Mouse (Mus musculus) CH12.LX (cell line): ENCODE measurements at regions not wholly inside any gene's neighbourhood (a gene's known extent, or its start where the extent isn't known, plus 50 kb on each side); places are given as distances from the start of the nearest gene placed in this dataset.
A peak's percentile ranks its signal among the peaks of the same experiment; 100 is the strongest.

Source experiments
- DNase-seq: peaks from one replicate; pipeline ENCODE4 v3.0.0-alpha.2; 2013; ENCODE audit errors: extremely low read depth
- H3K27ac ChIP-seq: 2 replicates; pipeline ENCODE4 v1.5.1; 2012; ENCODE audit warnings: low read depth, mild to moderate bottlenecking, control low read depth, moderate library complexity; ENCODE audit not compliant: insufficient read depth
- H3K27me3 ChIP-seq: replicated peaks from 2 replicates; pipeline ENCODE3; 2012; ENCODE audit warnings: inconsistent platforms
- H3K36me3 ChIP-seq, 2 experiments: replicated peaks in 1 of 2; 2 replicates each; pipeline versions ENCODE3 to v1.6.1; 2012; ENCODE audit warnings: inconsistent platforms in 1 of 2, low read length in 1 of 2, mild to moderate bottlenecking in 1 of 2, mixed read lengths in 1 of 2, moderate library complexity in 1 of 2; ENCODE audit not compliant: control insufficient read depth in 1 of 2, insufficient read depth in 1 of 2
- H3K4me1 ChIP-seq, 2 experiments: 2 replicates each; pipeline ENCODE4 v1.6.1; 2012; ENCODE audit warnings: inconsistent platforms in 1 of 2, moderate library complexity in 1 of 2; ENCODE audit not compliant: insufficient read depth in 2 of 2, control insufficient read depth in 1 of 2
- H3K4me2 ChIP-seq: 2 replicates; pipeline ENCODE4 v1.6.1; 2012; ENCODE audit warnings: low read depth, mild to moderate bottlenecking, control low read depth; ENCODE audit not compliant: poor library complexity, insufficient read depth, severe bottlenecking
- H3K4me3 ChIP-seq, 3 experiments: fragments of 150-350 bp in 1 of 3; sonication (generic) in 1 of 3; replicated peaks in 1 of 3; 2 replicates each; pipeline versions ENCODE3 to v1.5.1; 2011 to 2012; ENCODE audit warnings: low read depth in 2 of 3, low read length in 2 of 3, mild to moderate bottlenecking in 2 of 3, moderate library complexity in 2 of 3, control low read depth in 1 of 3, improper control_type of control experiment in 1 of 3, inconsistent platforms in 1 of 3, mixed read lengths in 1 of 3; ENCODE audit not compliant: poor library complexity in 1 of 3
- H3K79me2 ChIP-seq: replicated peaks from 2 replicates; pipeline ENCODE4 v1.6.1; 2012; ENCODE audit warnings: mild to moderate bottlenecking, moderate library complexity; ENCODE audit not compliant: control insufficient read depth, poor library complexity, insufficient read depth, severe bottlenecking; ENCODE audit errors: extremely low read depth
- H3K9ac ChIP-seq: 2 replicates; pipeline ENCODE4 v1.6.1; 2012; ENCODE audit warnings: low read depth, mild to moderate bottlenecking, control low read depth, moderate library complexity; ENCODE audit not compliant: insufficient read depth
- H3K9me3 ChIP-seq: replicated peaks from 2 replicates; pipeline ENCODE3; 2012; ENCODE audit warnings: low read length, inconsistent platforms, mixed read lengths
- BHLHE40 ChIP-seq: IDR thresholded peaks from 2 replicates; pipeline ENCODE4 v1.6.1; 2011; ENCODE audit warnings: mild to moderate bottlenecking, low read depth, low read length, improper control_type of control experiment
- CHD1 ChIP-seq: IDR thresholded peaks from 2 replicates; pipeline ENCODE4 v1.6.1; 2012; ENCODE audit warnings: low read depth, low read length, improper control_type of control experiment, inconsistent platforms
- CHD2 ChIP-seq: IDR thresholded peaks from 2 replicates; pipeline ENCODE4 v1.6.1; 2011; ENCODE audit warnings: low read length, improper control_type of control experiment
- CTCF ChIP-seq, 2 experiments: IDR thresholded peaks in 1 of 2; conservative IDR thresholded peaks in 1 of 2; 2 replicates each; pipeline ENCODE4 v1.5.1; 2011 to 2012; ENCODE audit warnings: low read depth in 2 of 2, low read length in 2 of 2, improper control_type of control experiment in 1 of 2, inconsistent platforms in 1 of 2, mild to moderate bottlenecking in 1 of 2, moderate library complexity in 1 of 2
- E2F4 ChIP-seq: IDR thresholded peaks from 2 replicates; pipeline ENCODE4 v1.6.1; 2011; ENCODE audit warnings: low read depth, low read length, improper control_type of control experiment; ENCODE audit not compliant: insufficient replicate concordance
- EP300 ChIP-seq: IDR thresholded peaks from 2 replicates; pipeline ENCODE4 v1.6.1; 2011; ENCODE audit warnings: low read length, improper control_type of control experiment
- ETS1 ChIP-seq: conservative IDR thresholded peaks from 2 replicates; pipeline ENCODE4 v1.6.1; 2012; ENCODE audit warnings: low read depth, mild to moderate bottlenecking, inconsistent platforms, low read length, improper control_type of control experiment, moderate library complexity
- IRF4 ChIP-seq: IDR thresholded peaks from 2 replicates; pipeline ENCODE4 v1.6.1; 2014; ENCODE audit warnings: low read depth, mild to moderate bottlenecking, inconsistent platforms, low read length, improper control_type of control experiment
- KAT2A ChIP-seq: IDR thresholded peaks from 2 replicates; pipeline ENCODE4 v1.6.1; 2012; ENCODE audit warnings: low read length, improper control_type of control experiment, inconsistent platforms; ENCODE audit not compliant: insufficient replicate concordance
- MAX ChIP-seq: IDR thresholded peaks from 2 replicates; pipeline ENCODE4 v1.6.1; 2011; ENCODE audit warnings: low read length, improper control_type of control experiment
- MYC ChIP-seq: IDR thresholded peaks from 2 replicates; pipeline ENCODE4 v1.6.1; 2011; ENCODE audit warnings: low read depth, mild to moderate bottlenecking, improper control_type of control experiment, low read length
- POLR2A ChIP-seq: IDR thresholded peaks from 2 replicates; pipeline ENCODE4 v1.6.1; 2011; ENCODE audit warnings: low read depth, mild to moderate bottlenecking, improper control_type of control experiment, low read length
- RCOR1 ChIP-seq: conservative IDR thresholded peaks from 2 replicates; pipeline ENCODE4 v1.6.1; 2012; ENCODE audit warnings: low read depth, mild to moderate bottlenecking, inconsistent platforms, low read length, improper control_type of control experiment
- SMC3 ChIP-seq: IDR thresholded peaks from 2 replicates; pipeline ENCODE4 v1.6.1; 2011; ENCODE audit warnings: low read depth, low read length, improper control_type of control experiment
- TBP ChIP-seq: conservative IDR thresholded peaks from 2 replicates; pipeline ENCODE4 v1.6.1; 2011; ENCODE audit warnings: low read depth, low read length, improper control_type of control experiment
- TCF12 ChIP-seq: IDR thresholded peaks from 2 replicates; pipeline ENCODE4 v1.6.1; 2014; ENCODE audit warnings: low read depth, mild to moderate bottlenecking, inconsistent platforms, low read length, improper control_type of control experiment
- USF2 ChIP-seq: conservative IDR thresholded peaks from 2 replicates; pipeline ENCODE4 v1.6.1; 2011; ENCODE audit warnings: low read depth, low read length, improper control_type of control experiment
- ZC3H11A ChIP-seq: IDR thresholded peaks from 2 replicates; pipeline ENCODE4 v1.6.1; 2012; ENCODE audit warnings: low read depth, mild to moderate bottlenecking, inconsistent platforms, low read length, improper control_type of control experiment
- ZKSCAN1 ChIP-seq: IDR thresholded peaks from 2 replicates; pipeline ENCODE4 v1.6.1; 2012; ENCODE audit warnings: low read depth, inconsistent platforms, low read length, improper control_type of control experiment, borderline replicate concordance
- ZMIZ1 ChIP-seq: IDR thresholded peaks from 2 replicates; pipeline ENCODE4 v1.6.1; 2012; ENCODE audit warnings: low read depth, mild to moderate bottlenecking, inconsistent platforms, low read length, improper control_type of control experiment
- ZNF384 ChIP-seq: IDR thresholded peaks from 2 replicates; pipeline ENCODE4 v1.6.1; 2012; ENCODE audit warnings: low read depth, low read length, improper control_type of control experiment, inconsistent platforms
- dilution Hi-C: fragments of 300-500 bp; cut with MboI; formaldehyde crosslinking; loops from 2 replicates; pipeline ENCODE4 v1.14.3; 2020; ENCODE audit warnings: low sequenced_read_pairs; ENCODE audit not compliant: extremely low pct_unique_long_range_greater_than_20kb, extremely low pct_ligation_motif_present
- in situ Hi-C: fragments of 300-500 bp; cut with MboI; formaldehyde crosslinking; loops from 3 replicates; pipeline ENCODE4 v1.14.3; 2019; ENCODE audit warnings: low sequenced_read_pairs, low pct_ligation_motif_present, low pct_unique_long_range_greater_than_20kb, mixed read lengths

GRCm38 (mm10) chr7:40392699-40393098, 505.4 kb upstream of the Vstm2b start:
- no peaks in the 10 kb centered on the region for H3K9me3 ChIP-seq
- H3K27ac ChIP-seq: no peak overlapping the region
- no peak overlapping the region for H3K4me3 ChIP-seq
- H3K4me2 ChIP-seq: no peak overlapping the region
- no peak overlapping the region for H3K9ac ChIP-seq
- no peaks in the 10 kb centered on the region for H3K79me2 ChIP-seq
- dilution Hi-C loops (no loop called here), in situ Hi-C loops (no loop called here)
- no peaks in the 10 kb centered on the region for H3K27me3 ChIP-seq
- peaks cover 2 to 42% of the 10 kb centered on the region in 2 experiments; a peak in 2 of 4 replicates for H3K4me1 ChIP-seq
- no peak for TF ChIP-seq MAX
- TF ChIP-seq ZC3H11A: no peak
- no peak for TF ChIP-seq ETS1
- TF ChIP-seq CHD2: no peak
- TF ChIP-seq CHD1: no peak
- no peak for TF ChIP-seq E2F4
- TF ChIP-seq RCOR1: no peak
- TF ChIP-seq USF2: no peak
- no peak for TF ChIP-seq SMC3
- no peak for TF ChIP-seq MYC
- no peak for TF ChIP-seq ZNF384
- TF ChIP-seq TCF12: no peak
- TF ChIP-seq BHLHE40: no peak
- TF ChIP-seq TBP: no peak
- no peak for TF ChIP-seq EP300
- TF ChIP-seq CTCF (conservative IDR thresholded peaks at IDR 0.05 in 1 of 2, IDR thresholded peaks at IDR 0.05 in 1 of 2; ENCODE audit: low read depth in 2 of 2, low read length in 2 of 2): no peak
- no peaks in the 10 kb centered on the region for H3K36me3 ChIP-seq
- no peak for DNase-seq

GRCm38 (mm10) chr7:40398266-40398665, 499.9 kb upstream of the Vstm2b start:
- DNase-seq: peak; percentile 55
- no peaks in the 10 kb centered on the region for H3K79me2 ChIP-seq

More at GRCm38 (mm10) chr7:40398266-40398665, 499.9 kb upstream of the Vstm2b start:
- no peak overlapping the region for H3K4me3 ChIP-seq
- dilution Hi-C loops: no loop called here
- no peaks in the 10 kb centered on the region for H3K36me3 ChIP-seq
- H3K9ac ChIP-seq: no peak overlapping the region
- peaks cover 15% of the 10 kb centered on the region for H3K9me3 ChIP-seq
- H3K4me2 ChIP-seq: no peak overlapping the region
- no peak overlapping the region for H3K27ac ChIP-seq
- in situ Hi-C loops: no loop called here
- H3K4me1 ChIP-seq: peaks cover 0 to 23% of the 10 kb centered on the region in 2 experiments; a peak in 2 of 4 replicates
- TF ChIP-seq KAT2A (no peak), BHLHE40 (peak; percentile 63), POLR2A (no peak), ZMIZ1 (no peak), IRF4 (no peak), EP300 (peak; percentile 33), ZKSCAN1 (no peak), CHD2 (no peak), RCOR1 (no peak), MYC (no peak), USF2 (no peak), ETS1 (peak; percentile 36), CHD1 (no peak)
- H3K27me3 ChIP-seq: no peaks in the 10 kb centered on the region
